Mouse (Mus musculus) MEL (cell line): ENCODE measurements around the gene Anapc5. TPM values are rescaled to one million over a fixed set of nuclear protein-coding genes. Genes with fewer than 3 reads are reported as not detected.

ENCODE experiments used
- DNase-seq: peaks from one replicate; pipeline ENCODE4 v3.0.0; 2011; ENCODE audit warnings: low read depth, low spot score
- H3K27ac ChIP-seq: 2 replicates; pipeline ENCODE4 v1.5.1; 2012; ENCODE audit warnings: low read depth, mild to moderate bottlenecking, control low read depth, low read length, moderate library complexity; ENCODE audit not compliant: control insufficient read depth
- H3K27me3 ChIP-seq, 2 experiments: fragments of 150-350 bp in 1 of 2; sonication (generic) in 1 of 2; 2 replicates each; pipeline ENCODE4 v1.6.1; 2012; ENCODE audit warnings: low read length in 2 of 2, mild to moderate bottlenecking in 2 of 2, improper control_type of control experiment in 1 of 2, moderate library complexity in 1 of 2; ENCODE audit not compliant: insufficient read depth in 2 of 2, control insufficient read depth in 1 of 2
- H3K36me3 ChIP-seq, 2 experiments: 2 replicates each; pipeline ENCODE4 v1.6.1; 2012 to 2014; ENCODE audit warnings: low read length in 2 of 2, improper control_type of control experiment in 1 of 2, inconsistent platforms in 1 of 2, mild to moderate bottlenecking in 1 of 2; ENCODE audit not compliant: insufficient read depth in 2 of 2, control insufficient read depth in 1 of 2
- H3K4me1 ChIP-seq, 2 experiments: fragments of 150-350 bp in 1 of 2; sonication (generic) in 1 of 2; 2 replicates each; pipeline ENCODE4 v1.6.1; 2012; ENCODE audit warnings: low read length in 2 of 2, improper control_type of control experiment in 1 of 2, mild to moderate bottlenecking in 1 of 2; ENCODE audit not compliant: insufficient read depth in 2 of 2, control insufficient read depth in 1 of 2
- H3K4me3 ChIP-seq, 2 experiments: fragments of 150-350 bp in 1 of 2; sonication (generic) in 1 of 2; 2 replicates each; pipeline ENCODE4 v1.5.1; 2012; ENCODE audit warnings: low read depth in 2 of 2, low read length in 2 of 2, mild to moderate bottlenecking in 2 of 2, moderate library complexity in 2 of 2, control low read depth in 1 of 2, improper control_type of control experiment in 1 of 2; ENCODE audit not compliant: control insufficient read depth in 1 of 2, insufficient read depth in 1 of 2
- H3K79me2 ChIP-seq: 2 replicates; pipeline ENCODE4 v1.6.1; 2012; ENCODE audit warnings: mild to moderate bottlenecking, low read length, moderate library complexity; ENCODE audit not compliant: control insufficient read depth, poor library complexity, insufficient read depth
- H3K9ac ChIP-seq: 2 replicates; pipeline ENCODE4 v1.6.1; 2012; ENCODE audit warnings: low read depth, mild to moderate bottlenecking, control low read depth, low read length, moderate library complexity; ENCODE audit not compliant: control insufficient read depth, poor library complexity, severe bottlenecking
- H3K9me3 ChIP-seq: fragments of 150-350 bp; sonication (generic); replicated peaks from 2 replicates; pipeline ENCODE4 v1.6.1; 2012; ENCODE audit warnings: mild to moderate bottlenecking, low read length, improper control_type of control experiment, moderate library complexity; ENCODE audit not compliant: insufficient read depth
- BHLHE40 ChIP-seq: IDR thresholded peaks from 2 replicates; pipeline ENCODE4 v1.6.1; 2012; ENCODE audit warnings: low read depth, mild to moderate bottlenecking, inconsistent platforms, low read length, improper control_type of control experiment, borderline replicate concordance
- CHD2 ChIP-seq: IDR thresholded peaks from 2 replicates; pipeline ENCODE4 v1.6.1; 2011; ENCODE audit warnings: low read length, improper control_type of control experiment
- CTCF ChIP-seq, 3 experiments: IDR thresholded peaks in 2 of 3; conservative IDR thresholded peaks in 1 of 3; 2 replicates each; pipeline ENCODE4 v1.5.1; 2011 to 2012; ENCODE audit warnings: low read length in 3 of 3, low read depth in 2 of 3, mild to moderate bottlenecking in 2 of 3, improper control_type of control experiment in 1 of 3, inconsistent platforms in 1 of 3, mixed read lengths in 1 of 3, moderate library complexity in 1 of 3; ENCODE audit not compliant: control insufficient read depth in 1 of 3, insufficient read depth in 1 of 3, poor library complexity in 1 of 3, severe bottlenecking in 1 of 3
- E2F4 ChIP-seq: IDR thresholded peaks from 2 replicates; pipeline ENCODE4 v1.6.1; 2011; ENCODE audit warnings: low read depth, low read length, improper control_type of control experiment, borderline replicate concordance
- ELF1 ChIP-seq: IDR thresholded peaks from 2 replicates; pipeline ENCODE4 v1.6.1; 2014; ENCODE audit warnings: low read depth, mild to moderate bottlenecking, inconsistent platforms, low read length, improper control_type of control experiment, moderate library complexity
- EP300 ChIP-seq, 2 experiments: IDR thresholded peaks; 2 replicates each; pipeline ENCODE4 v1.6.1; 2011; ENCODE audit warnings: improper control_type of control experiment in 2 of 2, low read length in 2 of 2, low read depth in 1 of 2, mild to moderate bottlenecking in 1 of 2
- ETS1 ChIP-seq: IDR thresholded peaks from 2 replicates; pipeline ENCODE4 v1.6.1; 2012; ENCODE audit warnings: low read depth, mild to moderate bottlenecking, inconsistent platforms, low read length, improper control_type of control experiment, moderate library complexity
- HCFC1 ChIP-seq: IDR thresholded peaks from 2 replicates; pipeline ENCODE4 v1.6.1; 2012; ENCODE audit warnings: low read depth, mild to moderate bottlenecking, inconsistent platforms, low read length, improper control_type of control experiment, moderate library complexity
- JUND ChIP-seq: IDR thresholded peaks from 2 replicates; pipeline ENCODE4 v1.6.1; 2011; ENCODE audit warnings: low read depth, mild to moderate bottlenecking, improper control_type of control experiment, low read length
- KAT2A ChIP-seq: conservative IDR thresholded peaks from 2 replicates; pipeline ENCODE4 v1.6.1; 2012; ENCODE audit warnings: low read depth, low read length, improper control_type of control experiment, inconsistent platforms
- MAFK ChIP-seq: IDR thresholded peaks from 2 replicates; pipeline ENCODE4 v1.6.1; 2011; ENCODE audit warnings: low read depth, mild to moderate bottlenecking, low read length, improper control_type of control experiment, borderline replicate concordance
- MXI1 ChIP-seq: IDR thresholded peaks from 2 replicates; pipeline ENCODE4 v1.6.1; 2011; ENCODE audit warnings: mild to moderate bottlenecking, low read depth, low read length, improper control_type of control experiment
- MYB ChIP-seq: IDR thresholded peaks from 2 replicates; pipeline ENCODE4 v1.6.1; 2011; ENCODE audit warnings: mild to moderate bottlenecking, low read depth, low read length, improper control_type of control experiment
- MYC ChIP-seq: IDR thresholded peaks from 2 replicates; pipeline ENCODE4 v1.6.1; 2011; ENCODE audit warnings: low read depth, mild to moderate bottlenecking, low read length, improper control_type of control experiment, moderate library complexity
- NELFE ChIP-seq: IDR thresholded peaks from 2 replicates; pipeline ENCODE4 v1.6.1; 2011; ENCODE audit warnings: low read depth, low read length, improper control_type of control experiment
- NRF1 ChIP-seq: IDR thresholded peaks from 2 replicates; pipeline ENCODE4 v1.6.1; 2014; ENCODE audit warnings: low read depth, mild to moderate bottlenecking, inconsistent platforms, low read length, improper control_type of control experiment, moderate library complexity; ENCODE audit not compliant: poor library complexity, insufficient read depth, severe bottlenecking
- POLR2A ChIP-seq, 2 experiments: IDR thresholded peaks; 2 replicates each; pipeline ENCODE4 v1.6.1; 2011 to 2012; ENCODE audit warnings: low read length in 2 of 2, mild to moderate bottlenecking in 2 of 2, control low read depth in 1 of 2, improper control_type of control experiment in 1 of 2, low read depth in 1 of 2, moderate library complexity in 1 of 2; ENCODE audit not compliant: control insufficient read depth in 1 of 2, insufficient read depth in 1 of 2, poor library complexity in 1 of 2
- POLR2AphosphoS5 ChIP-seq: IDR thresholded peaks from 2 replicates; pipeline ENCODE4 v1.6.1; 2012; ENCODE audit warnings: low read depth, borderline replicate concordance, mild to moderate bottlenecking, inconsistent platforms, low read length, moderate library complexity, mixed read lengths
- RCOR1 ChIP-seq: IDR thresholded peaks from 2 replicates; pipeline ENCODE4 v1.6.1; 2012; ENCODE audit warnings: low read depth, mild to moderate bottlenecking, inconsistent platforms, low read length, improper control_type of control experiment
- SMC3 ChIP-seq: IDR thresholded peaks from 2 replicates; pipeline ENCODE4 v1.6.1; 2011; ENCODE audit warnings: low read depth, low read length, improper control_type of control experiment
- TBP ChIP-seq: IDR thresholded peaks from 2 replicates; pipeline ENCODE4 v1.8.0; 2011; ENCODE audit warnings: low read depth, low read length, improper control_type of control experiment
- TCF12 ChIP-seq: IDR thresholded peaks from 2 replicates; pipeline ENCODE4 v1.6.1; 2014; ENCODE audit warnings: low read depth, mild to moderate bottlenecking, inconsistent platforms, low read length, improper control_type of control experiment, moderate library complexity
- USF1 ChIP-seq: IDR thresholded peaks from 2 replicates; pipeline ENCODE4 v1.6.1; 2014; ENCODE audit warnings: low read depth, mild to moderate bottlenecking, inconsistent platforms, low read length, improper control_type of control experiment, moderate library complexity
- USF2 ChIP-seq, 2 experiments: IDR thresholded peaks; 2 replicates each; pipeline ENCODE4 v1.6.1; 2011 to 2012; ENCODE audit warnings: improper control_type of control experiment in 2 of 2, low read length in 2 of 2, borderline replicate concordance in 1 of 2, inconsistent platforms in 1 of 2, low read depth in 1 of 2, mild to moderate bottlenecking in 1 of 2; ENCODE audit not compliant: insufficient read depth in 1 of 2
- ZC3H11A ChIP-seq: IDR thresholded peaks from 2 replicates; pipeline ENCODE4 v1.6.1; 2012; ENCODE audit warnings: low read depth, mild to moderate bottlenecking, inconsistent platforms, low read length, improper control_type of control experiment
- ZMIZ1 ChIP-seq: IDR thresholded peaks from 2 replicates; pipeline ENCODE4 v1.6.1; 2012; ENCODE audit warnings: low read depth, mild to moderate bottlenecking, inconsistent platforms, low read length, improper control_type of control experiment, moderate library complexity
- ZNF384 ChIP-seq: IDR thresholded peaks from 2 replicates; pipeline ENCODE4 v1.6.1; 2012; ENCODE audit warnings: low read depth, mild to moderate bottlenecking, inconsistent platforms, low read length, improper control_type of control experiment
- polyA plus RNA-seq, 2 experiments: library from polyadenylated mRNA; stranded (reverse) in 1 of 2; unstranded in 1 of 2; fragments of >175 nt in 1 of 2; fragments of >200 nt in 1 of 2; gene quantifications; 2 replicates each; pipeline versions ENCODE4 v1.2.1 to v1.2.4; 2012; ENCODE audit warnings: low replicate concordance in 2 of 2, low read depth in 1 of 2; ENCODE audit not compliant: insufficient read length in 2 of 2, insufficient read depth in 1 of 2, missing spikeins in 1 of 2
- total RNA-seq: library from RNA; depleted of rRNA; stranded (reverse); fragments of 300-350 nt; gene quantifications from 2 replicates; pipeline ENCODE4 v1.2.3, GENCODE M21; 2012

The Anapc5 gene
- total and polyA plus RNA-seq, 3 experiments: 244 to 390 TPM; not detected in 1

GRCm38 (mm10) chr5:122774743-122775611, 46.2 kb downstream of the Anapc5 start (continued):
- TF ChIP-seq SMC3 (no peak), NRF1 (no peak), MYB (no peak), CHD2 (no peak), HCFC1 (no peak), RCOR1 (no peak), POLR2A (IDR thresholded peaks at IDR 0.05; ENCODE audit: control insufficient read depth in 1 of 2, insufficient read depth in 1 of 2, low read depth in 1 of 2, low read length in 2 of 2, poor library complexity in 1 of 2) (no peak; a peak in 1 of 4 replicates), ZMIZ1 (no peak), CTCF (IDR thresholded peaks at IDR 0.05 in 2 of 3, conservative IDR thresholded peaks at IDR 0.05 in 1 of 3; ENCODE audit: control insufficient read depth in 1 of 3, insufficient read depth in 1 of 3, low read depth in 2 of 3, low read length in 3 of 3, poor library complexity in 1 of 3, severe bottlenecking in 1 of 3) (no peak), TCF12 (peak; percentile 19; the same call in 1 of the 2 replicates), ELF1 (0 out of 2 replicates have a peak, but pooled peaks have one; percentile 29), E2F4 (no peak), MYC (no peak), BHLHE40 (no peak), NELFE (no peak)

DNA sequence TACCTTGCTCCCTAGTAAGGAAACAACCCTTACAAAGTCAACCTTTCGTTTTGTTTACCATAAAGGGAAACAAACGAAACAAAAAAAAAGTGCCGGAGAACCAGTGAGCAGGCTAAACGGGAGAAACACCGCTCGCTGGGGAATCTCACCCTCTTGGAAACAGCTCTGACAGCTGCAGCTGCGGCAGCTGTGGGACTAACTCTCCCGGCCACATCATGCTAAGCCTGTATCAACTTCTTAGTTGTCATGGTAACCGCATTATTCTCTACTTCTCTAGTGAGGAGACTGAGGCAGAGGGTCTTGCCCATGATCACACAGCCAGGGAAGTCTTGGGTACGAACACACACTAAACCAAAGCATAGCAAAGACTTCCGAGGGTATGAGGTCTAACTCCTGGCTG, 47.4 kb downstream of the Anapc5 start:
- Histone ChIP-seq H3K27ac (no peak overlapping the region), H3K27me3 (no peaks in the 10 kb centered on the region), H3K9ac (no peak overlapping the region), H3K79me2 (peaks cover 25% of the 10 kb centered on the region), H3K4me1 (peaks cover 9 to 26% of the 10 kb centered on the region in 2 experiments), H3K36me3 (peaks cover 0 to 13% of the 10 kb centered on the region in 2 experiments; a peak in 2 of 4 replicates), H3K9me3 (no peaks in the 10 kb centered on the region), H3K4me3 (no peak overlapping the region)
- TF ChIP-seq NELFE (no peak), ETS1 (no peak), EP300 (IDR thresholded peaks at IDR 0.05; ENCODE audit: low read depth in 1 of 2, low read length in 2 of 2) (no peak), RCOR1 (no peak), POLR2AphosphoS5 (no peak), TBP (no peak), NRF1 (no peak), E2F4 (no peak), KAT2A (no peak), ZNF384 (no peak), MXI1 (no peak), CHD2 (no peak), MAFK (no peak), JUND (no peak), USF1 (no peak), USF2 (IDR thresholded peaks at IDR 0.05; ENCODE audit: borderline replicate concordance in 1 of 2, insufficient read depth in 1 of 2, low read depth in 1 of 2, low read length in 2 of 2) (no peak), ZC3H11A (no peak), TCF12 (no peak)
- DNase-seq: no peak
